Mouse (Mus musculus): ENCODE data around the gene Tbc1d22a.

DNA sequence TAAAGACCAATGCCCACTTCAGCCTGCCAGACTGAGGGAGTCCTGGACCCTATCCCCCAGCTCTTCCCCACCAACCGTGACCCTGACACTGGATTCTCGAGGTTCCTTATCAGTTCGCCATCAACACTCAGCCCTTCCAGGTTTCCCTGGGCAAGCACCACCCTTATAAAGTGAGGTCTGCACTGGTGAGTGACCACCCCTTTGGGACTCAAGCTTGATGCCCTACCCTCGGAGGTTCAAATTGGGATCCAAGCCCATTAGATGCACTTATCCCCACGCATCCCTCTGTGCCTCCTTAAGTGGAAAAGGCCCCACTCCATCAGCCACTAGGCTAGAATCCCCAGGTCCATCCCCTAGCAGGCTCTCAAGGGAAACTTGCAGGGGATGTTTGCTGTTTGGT is 30.2 kb upstream of the Tbc1d22a start:
- no peak for TF ChIP-seq POLR2A (IDR thresholded peaks at IDR 0.05; ENCODE audit: insufficient read length, low read depth)
- TF ChIP-seq TCF3 (IDR thresholded peaks at IDR 0.05; ENCODE audit: insufficient read length, low read depth): no peak
- no peak for TF ChIP-seq MYOD1 (IDR thresholded peaks at IDR 0.05; ENCODE audit: control insufficient read depth in 1 of 3, insufficient read length in 2 of 3, low read depth in 2 of 3)
- TF ChIP-seq USF1 (IDR thresholded peaks at IDR 0.05; ENCODE audit: low read depth): no peak
- no peak for TF ChIP-seq CEBPB (IDR thresholded peaks at IDR 0.05; ENCODE audit: insufficient read depth, poor library complexity, severe bottlenecking)
- no peak for TF ChIP-seq TCF12 (IDR thresholded peaks at IDR 0.05; ENCODE audit: insufficient read depth, poor library complexity, severe bottlenecking)
- TF ChIP-seq MYOG (IDR thresholded peaks at IDR 0.05; ENCODE audit: control insufficient read depth in 1 of 3, insufficient read depth in 1 of 3, insufficient read length in 2 of 3, low read depth in 2 of 3): no peak
- TF ChIP-seq E2F4 (IDR thresholded peaks at IDR 0.05; ENCODE audit: insufficient read depth): no peak
- TF ChIP-seq MAX (IDR thresholded peaks at IDR 0.05; ENCODE audit: low read depth): no peak
- no peak for TF ChIP-seq REST (IDR thresholded peaks at IDR 0.05; ENCODE audit: insufficient read depth, insufficient read length)
- no peak for TF ChIP-seq POLR2AphosphoS2 (IDR thresholded peaks at IDR 0.05; ENCODE audit: insufficient read length, low read depth)
